ENCODE assay signal across 9 mouse cellular contexts in the genomic region with DNA sequence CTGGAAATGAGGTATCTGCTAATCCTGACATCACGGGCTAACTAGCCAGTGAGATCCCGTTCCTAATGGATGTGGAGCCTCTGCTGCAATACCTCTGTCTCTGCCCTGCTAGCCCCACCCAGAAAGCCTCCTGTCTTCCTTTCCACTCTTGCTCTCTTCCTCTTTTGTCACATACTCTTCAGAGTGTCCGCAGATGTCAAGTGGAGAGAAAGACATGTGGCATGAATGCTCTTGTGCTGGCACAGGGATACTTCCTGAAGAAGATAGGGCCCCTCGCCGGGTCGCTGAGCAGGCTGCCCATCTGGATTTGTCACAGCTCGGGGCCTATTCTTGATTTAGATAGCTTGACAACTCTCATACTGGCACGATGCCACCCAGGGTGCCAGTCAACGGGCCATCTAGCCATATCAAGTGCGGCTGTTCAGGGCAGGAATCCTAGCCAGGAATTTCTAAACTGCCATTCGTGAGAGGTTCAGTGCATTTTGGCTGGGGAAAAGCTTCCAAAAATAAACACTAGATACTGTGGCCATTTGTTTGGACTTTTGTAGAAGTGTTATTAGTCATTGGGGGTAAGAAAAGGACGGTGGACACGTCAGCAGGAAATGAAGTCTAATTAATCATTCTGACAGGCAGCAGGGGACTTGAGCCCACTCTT. TPM values are rescaled to one million over a fixed set of nuclear protein-coding genes. Genes with fewer than 3 reads are reported as not detected.
DNase-seq lines count a peak whose midpoint lies in the region; ATAC-seq and TF ChIP-seq lines count a peak whose summit lies in the region.
"Had no signal": no experiment of that assay in that cellular context is flagged by ENCODE, and none has a peak within 500 bp of the region (broad histone marks: within the 10 kb centered on the region; RNA-seq: fewer than 3 reads in every experiment).

No protein-coding gene starts in this region.

- peak; percentile 24 for DNase-seq in embryo, embryonic 10.5 days (ENCODE audit: low spot score)
- DNase-seq in embryo, embryonic 9.5 days (ENCODE audit: extremely low spot score): no peak
- DNase-seq in Patski (ENCODE audit: low read depth, low spot score): peak; percentile 83
- peak; percentile 85 to 90 for DNase-seq in heart, adult 18-20 months
- DNase-seq in kidney, adult 18-20 months: peak; percentile 38
- DNase-seq in natural killer cell, adult 2 months (ENCODE audit: low spot score in 2 of 2): no peak
- no peak for DNase-seq in frontal cortex, postnatal 14 days (ENCODE audit: low spot score in 2 of 2)

- ATAC-seq in Patski: peak; percentile 84
- peak; percentile 88 for ATAC-seq in megakaryocyte, adult 5-6 weeks (ENCODE audit: poor library complexity, severe bottlenecking)

- CTCF ChIA-PET in Patski (lab: Charles Lee): interaction anchor here (1.0 to 1.2 kb wide), 2 partner anchors 11 to 20 kb away, joined by 3 read pairs; no protein-coding TSS in a partner anchor

- TF ChIP-seq CTCF in Patski (IDR thresholded peaks at IDR 0.05): no peak

- H3K27me3 ChIP-seq in Patski: no peaks in the 10 kb centered on the region
- H3K27me3 ChIP-seq: embryonic facial prominence, embryonic 15.5 days had no signal

- in situ Hi-C loops in Patski (cut with MboI; ENCODE audit: low pct_unique_long_range_greater_than_20kb): no loop called here

- POLR2A ChIA-PET in Patski (lab: Charles Lee): no interaction called here

RNA-seq across cellular contexts. Expression of a gene that starts 35.8 kb away (rescaled TPM):
- 37.9 TPM for polyA plus RNA-seq in Patski (2021)
- 10 to 100 TPM; 26.8 to 31.6 TPM for total RNA-seq in heart, adult 18-20 months (2021)
- total RNA-seq in megakaryocyte, adult 5-6 weeks (2015): 46.2 and 50.3 TPM in 2 replicates
- 29.0 and 33.3 TPM in 2 replicates for total RNA-seq in megakaryocyte, adult 5-6 weeks (2017)

Comparison
In these comparisons a context has a peak if more than half of its experiments do, and no peak if none do; other contexts are left out.
1. DNase-seq: peak in embryo, embryonic 10.5 days (single experiment), Patski (single experiment), heart, adult 18-20 months (2 of 2) and kidney, adult 18-20 months (single experiment); none in embryo, embryonic 9.5 days (single experiment), natural killer cell, adult 2 months (0 of 2) and frontal cortex, postnatal 14 days (0 of 2).